Mouse (Mus musculus): ENCODE results near the gene Fchsd2.

The Fchsd2 gene

GRCm38 (mm10) chr7:101321218-101321827 is 228.7 kb downstream of the Fchsd2 start:
- peak; percentile 55 for DNase-seq

GRCm38 (mm10) chr7:101323141-101323594 is 230.5 kb downstream of the Fchsd2 start:
- DNase-seq: no peak

- no peak for DNase-seq
Observed at GRCm38 (mm10) chr7:101324142-101324962, 231.7 kb downstream of the Fchsd2 start.

GRCm38 (mm10) chr7:101326006-101326405 is 233.3 kb downstream of the Fchsd2 start:
- DNase-seq: no peak

GRCm38 (mm10) chr7:101327263-101327662 is 234.6 kb downstream of the Fchsd2 start:
- no peak for DNase-seq

GRCm38 (mm10) chr7:101327786-101328185 is 235.1 kb downstream of the Fchsd2 start:
- DNase-seq: no peak

GRCm38 (mm10) chr7:101328621-101329158 is 236.0 kb downstream of the Fchsd2 start:
- no peak for DNase-seq

- DNase-seq: no peak
Observed at GRCm38 (mm10) chr7:101329606-101330005, 236.9 kb downstream of the Fchsd2 start.

GRCm38 (mm10) chr7:101330074-101330840 is 237.6 kb downstream of the Fchsd2 start:
- DNase-seq: no peak

GRCm38 (mm10) chr7:101330841-101331173 is 238.1 kb downstream of the Fchsd2 start:
- DNase-seq: no peak

GRCm38 (mm10) chr7:101332045-101332831 is 239.6 kb downstream of the Fchsd2 start:
- DNase-seq: no peak

All from thymus, postnatal 14 days (tissue).